Mouse (Mus musculus) ES-Bruce4 (cell line): ENCODE measurements around the gene Akap7. TPM values are rescaled to one million over a fixed set of nuclear protein-coding genes. Genes with fewer than 3 reads are reported as not detected.
A peak's percentile ranks its signal among the peaks of the same experiment; 100 is the strongest.

Experiments
- H3K27ac ChIP-seq: 2 replicates; pipeline ENCODE4 v1.5.1; 2012; ENCODE audit warnings: low read length, inconsistent platforms; ENCODE audit not compliant: insufficient read depth
- H3K27me3 ChIP-seq: 2 replicates; pipeline ENCODE4 v1.6.1; 2012; ENCODE audit warnings: mild to moderate bottlenecking, low read length, inconsistent platforms; ENCODE audit not compliant: control insufficient read depth, poor library complexity, insufficient read depth, severe bottlenecking
- H3K36me3 ChIP-seq: 2 replicates; pipeline ENCODE4 v1.6.1; 2012; ENCODE audit warnings: inconsistent platforms, mild to moderate bottlenecking, low read length, moderate library complexity; ENCODE audit not compliant: control insufficient read depth, poor library complexity, insufficient read depth, severe bottlenecking
- H3K4me1 ChIP-seq: one replicate; pipeline ENCODE4 v1.8.1; 2011; ENCODE audit warnings: low read length; ENCODE audit not compliant: control insufficient read depth, insufficient read depth
- H3K4me3 ChIP-seq: 2 replicates; pipeline ENCODE4 v1.5.1; 2011; ENCODE audit warnings: low read depth, mild to moderate bottlenecking, low read length
- H3K9ac ChIP-seq: 2 replicates; pipeline ENCODE4 v1.6.1; 2012; ENCODE audit warnings: low read depth, mild to moderate bottlenecking, inconsistent platforms; ENCODE audit not compliant: poor library complexity, severe bottlenecking
- H3K9me3 ChIP-seq: replicated peaks from 2 replicates; pipeline ENCODE4 v1.6.1; 2012; ENCODE audit warnings: mild to moderate bottlenecking, low read length, inconsistent platforms; ENCODE audit not compliant: control insufficient read depth, poor library complexity, insufficient read depth, severe bottlenecking
- CTCF ChIP-seq: IDR thresholded peaks from one replicate; pipeline ENCODE4 v1.8.1; 2011; ENCODE audit warnings: low read depth, low read length
- EP300 ChIP-seq: IDR thresholded peaks from 2 replicates; pipeline ENCODE4 v1.6.1; 2011; ENCODE audit warnings: low read depth, low read length; ENCODE audit not compliant: insufficient read depth
- POLR2A ChIP-seq: IDR thresholded peaks from one replicate; pipeline ENCODE4 v1.8.1; 2011; ENCODE audit warnings: low read length; ENCODE audit not compliant: insufficient read depth
- polyA plus RNA-seq: library from polyadenylated mRNA; stranded (reverse); fragments of >200 nt; gene quantifications from 2 replicates; pipeline ENCODE4 v1.2.4, GENCODE M21; 2011; ENCODE audit warnings: low read depth; ENCODE audit not compliant: missing spikeins, insufficient read depth, insufficient read length

Gene Akap7
- polyA plus RNA-seq, 1 experiment, result 69.8 TPM

- TF ChIP-seq CTCF (no peak), EP300 (no peak), POLR2A (no peak)
- no peak overlapping the region for H3K27ac ChIP-seq
- H3K9ac ChIP-seq, result no peak overlapping the region
- H3K9me3 ChIP-seq, result no peaks in the 10 kb centered on the region
- no peaks in the 10 kb centered on the region; the same call in 1 of the 2 replicates for H3K36me3 ChIP-seq
- no peaks in the 10 kb centered on the region for H3K4me1 ChIP-seq
- H3K27me3 ChIP-seq, result no peaks in the 10 kb centered on the region
- no peak overlapping the region for H3K4me3 ChIP-seq
Observed at GRCm38 (mm10) chr10:25284427-25285099, 23.1 kb downstream of the Akap7 start.

GRCm38 (mm10) chr10:25283397-25283796 lies 24.3 kb downstream of the Akap7 start:
- TF ChIP-seq CTCF, result no peak
- TF ChIP-seq POLR2A, result no peak
- no peak for TF ChIP-seq EP300
- H3K27ac ChIP-seq, result no peak overlapping the region
- no peaks in the 10 kb centered on the region; the same call in 1 of the 2 replicates for H3K36me3 ChIP-seq
- no peaks in the 10 kb centered on the region for H3K4me1 ChIP-seq
- no peak overlapping the region for H3K9ac ChIP-seq
- no peak overlapping the region for H3K4me3 ChIP-seq
- no peaks in the 10 kb centered on the region for H3K27me3 ChIP-seq
- H3K9me3 ChIP-seq, result no peaks in the 10 kb centered on the region

- H3K9ac ChIP-seq, result no peak overlapping the region
- H3K4me1 ChIP-seq, result no peaks in the 10 kb centered on the region
- no peak for TF ChIP-seq EP300
- no peaks in the 10 kb centered on the region; the same call in 1 of the 2 replicates for H3K36me3 ChIP-seq
- no peak overlapping the region for H3K27ac ChIP-seq
- no peaks in the 10 kb centered on the region for H3K9me3 ChIP-seq
- no peak overlapping the region for H3K4me3 ChIP-seq
- no peaks in the 10 kb centered on the region for H3K27me3 ChIP-seq
Observed at GRCm38 (mm10) chr10:25280141-25280540, 27.5 kb downstream of the Akap7 start.

- H3K4me3 ChIP-seq, result no peak overlapping the region
- no peaks in the 10 kb centered on the region for H3K9me3 ChIP-seq
- no peak overlapping the region for H3K27ac ChIP-seq
- H3K9ac ChIP-seq, result no peak overlapping the region
- H3K4me1 ChIP-seq, result no peaks in the 10 kb centered on the region
- TF ChIP-seq POLR2A (no peak), EP300 (0 out of 2 replicates have a peak, but pooled peaks have one; percentile 50)
- no peaks in the 10 kb centered on the region; the same call in 1 of the 2 replicates for H3K36me3 ChIP-seq
- H3K27me3 ChIP-seq, result no peaks in the 10 kb centered on the region
Observed at GRCm38 (mm10) chr10:25279406-25279805, 28.3 kb downstream of the Akap7 start.

GRCm38 (mm10) chr10:25275492-25275891 lies 32.2 kb downstream of the Akap7 start:
- TF ChIP-seq CTCF (no peak), EP300 (no peak), POLR2A (no peak)

GRCm38 (mm10) chr10:25274621-25275330 lies 32.9 kb downstream of the Akap7 start:
- Histone ChIP-seq H3K9me3 (no peaks in the 10 kb centered on the region), H3K27ac (no peak overlapping the region), H3K4me3 (peak overlapping the region; percentile 51; the same call in 1 of the 2 replicates), H3K36me3 (no peaks in the 10 kb centered on the region), H3K4me1 (no peaks in the 10 kb centered on the region), H3K9ac (peak overlapping the region; percentile 18; the same call in 1 of the 2 replicates), H3K27me3 (no peaks in the 10 kb centered on the region)
- TF ChIP-seq CTCF, result no peak
- no peak for TF ChIP-seq POLR2A
- 0 out of 2 replicates have a peak, but pooled peaks have one; percentile 17 for TF ChIP-seq EP300

More at GRCm38 (mm10) chr10:25275492-25275891, 32.2 kb downstream of the Akap7 start:
- Histone ChIP-seq H3K9ac (peak overlapping the region; percentile 18; the same call in 1 of the 2 replicates), H3K27ac (no peak overlapping the region), H3K36me3 (no peaks in the 10 kb centered on the region), H3K4me1 (no peaks in the 10 kb centered on the region), H3K4me3 (0 out of 2 replicates have a peak overlapping the region, but pooled peaks have one; percentile 51), H3K9me3 (no peaks in the 10 kb centered on the region), H3K27me3 (no peaks in the 10 kb centered on the region)
